Mouse (Mus musculus): ENCODE measurements at regions not wholly inside any gene's neighbourhood (a gene's known extent, or its start where the extent isn't known, plus 50 kb on each side); places are given as distances from the start of the nearest gene placed in this dataset.
"Not testable (repeated sequence)": the region's sequence is repeated elsewhere in the genome, so short reads cannot be mapped to it uniquely, and the experiment has no call there.

DNA sequence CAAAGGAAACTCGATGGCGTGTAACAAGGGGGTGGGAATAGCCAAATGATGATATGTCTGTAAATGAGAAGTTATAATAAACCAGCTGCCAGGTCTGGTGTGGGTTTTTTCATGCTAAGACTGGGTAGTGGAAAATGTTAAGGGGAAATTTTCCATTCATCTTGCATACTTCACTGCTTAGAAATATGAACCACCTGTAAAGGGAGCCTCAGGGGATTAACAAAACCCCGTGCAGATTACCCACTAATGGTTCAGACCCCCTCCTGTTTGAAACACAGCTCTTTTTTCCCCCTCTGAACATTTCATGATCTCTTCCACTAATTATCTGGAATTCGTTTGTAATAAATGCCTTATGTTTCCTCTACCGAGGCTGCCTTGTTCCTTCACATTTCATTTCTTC is 446.0 kb upstream of the Hsf2 start:
- DNase-seq = no peak

DNA sequence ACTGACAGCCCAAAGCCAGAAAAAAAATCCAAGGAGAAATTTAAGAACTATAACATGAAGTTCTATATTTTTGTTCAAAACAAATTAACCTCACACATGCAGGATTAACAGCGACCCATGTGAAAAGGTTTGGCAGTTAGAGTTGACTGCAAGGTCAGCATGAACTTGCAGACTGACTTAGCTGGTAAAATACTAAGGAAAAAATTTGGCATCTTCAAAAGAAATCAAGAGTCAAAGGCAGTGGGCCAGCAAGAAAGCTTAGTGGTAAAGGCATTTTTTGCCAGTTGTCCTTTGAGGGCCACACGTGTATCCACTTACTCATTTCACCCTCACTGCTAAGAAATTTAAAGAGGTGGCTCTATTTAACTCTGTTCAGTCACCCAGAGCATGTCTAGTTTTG is 440.2 kb upstream of the Hsf2 start:
- no peak for DNase-seq

DNA sequence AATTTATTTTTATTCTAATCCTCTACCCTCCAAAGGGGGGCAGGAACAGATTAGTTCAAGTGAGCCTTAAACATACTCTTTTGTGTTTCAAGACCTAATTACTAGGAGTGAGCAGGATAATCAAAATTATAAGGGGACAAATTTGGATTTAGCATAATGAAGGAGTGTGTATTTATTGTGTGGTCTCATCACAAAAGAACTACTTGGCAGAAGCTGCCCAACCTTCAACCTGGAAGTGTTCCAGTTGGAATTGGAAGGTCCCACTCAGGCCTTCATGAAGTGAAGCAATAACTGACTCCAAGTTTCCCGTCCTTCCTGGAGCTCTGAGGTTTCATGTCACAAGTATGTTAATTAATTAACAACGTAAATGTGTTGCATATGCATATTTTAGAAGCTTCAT is 439.3 kb upstream of the Hsf2 start:
- DNase-seq = peak; percentile 2

DNA sequence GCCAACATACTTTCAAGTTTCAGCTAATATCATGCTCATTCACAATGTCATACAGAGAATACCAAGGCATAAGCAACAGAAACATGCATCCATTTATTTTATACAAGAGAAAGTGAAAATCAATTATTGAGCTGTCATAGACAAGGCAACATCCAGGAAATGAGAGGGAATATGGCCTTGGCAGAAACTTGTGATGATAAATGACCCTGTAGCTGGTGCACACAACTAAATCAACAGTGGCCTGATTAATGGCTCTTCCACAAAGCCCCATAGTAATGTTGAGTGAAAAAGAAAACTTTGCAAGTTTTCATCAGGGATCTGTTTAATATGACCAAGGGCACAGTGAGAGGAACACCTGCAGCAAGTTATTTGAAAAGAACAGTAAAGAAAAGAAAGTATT is 438.5 kb upstream of the Hsf2 start:
- DNase-seq = no peak

DNA sequence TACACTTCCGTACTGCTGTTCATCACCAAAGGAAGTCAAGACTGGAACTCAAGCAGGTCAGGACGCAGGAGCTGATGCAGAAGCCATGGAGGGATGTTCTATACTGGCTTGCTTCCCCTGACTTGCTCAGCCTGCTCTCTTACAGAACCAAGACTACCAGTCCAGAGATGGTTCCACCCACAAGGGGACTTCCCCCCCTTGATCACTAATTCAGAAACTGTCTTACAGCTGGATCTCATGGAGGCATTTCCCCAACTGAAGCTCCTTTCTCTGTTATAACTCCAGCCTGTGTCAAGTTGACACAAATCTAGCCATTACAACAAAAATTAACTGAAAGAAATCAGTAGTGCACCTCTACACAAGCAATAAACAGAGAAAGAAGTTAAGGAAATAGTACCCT is 432.8 kb upstream of the Hsf2 start:
- not testable (repeated sequence) for DNase-seq

DNA sequence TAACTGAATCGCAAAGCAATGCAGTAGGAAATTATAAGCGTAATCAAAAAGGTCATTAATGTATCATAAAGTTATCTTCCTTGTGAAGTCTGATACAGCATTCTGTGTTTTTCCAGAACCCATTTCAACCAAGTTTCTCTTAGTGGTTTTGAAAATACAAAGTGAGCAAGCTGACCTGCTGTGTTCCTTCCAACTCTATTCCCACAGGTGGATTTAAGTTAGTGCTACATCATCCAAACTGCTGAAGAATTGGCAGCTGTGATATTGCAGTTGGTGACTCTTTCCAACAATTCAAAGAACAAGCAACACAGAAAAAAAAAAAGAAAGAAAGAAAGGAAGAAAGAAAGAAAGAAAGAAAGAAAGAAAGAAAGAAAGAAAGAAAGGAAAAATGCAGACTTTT is 396.1 kb upstream of the Hsf2 start:
- DNase-seq = no peak

DNA sequence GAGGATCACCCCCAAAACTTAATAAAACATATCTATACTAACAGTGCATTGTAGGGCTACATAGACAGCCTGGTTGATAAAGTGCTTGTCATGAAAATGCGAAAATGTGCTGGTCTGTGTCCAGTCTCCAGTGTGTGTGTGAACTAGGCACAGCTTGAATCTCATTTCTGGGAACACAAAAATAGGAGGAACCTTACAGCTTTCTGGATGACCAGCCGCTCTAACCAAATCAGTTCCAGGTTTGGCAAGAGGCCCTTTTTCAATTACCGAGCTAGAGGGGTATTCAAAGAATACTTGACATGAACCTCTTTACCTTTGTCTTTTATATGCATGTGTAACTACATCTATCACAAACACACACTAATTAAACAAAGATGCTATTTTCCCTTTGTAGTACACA is 390.3 kb upstream of the Hsf2 start:
- no peak for DNase-seq

DNA sequence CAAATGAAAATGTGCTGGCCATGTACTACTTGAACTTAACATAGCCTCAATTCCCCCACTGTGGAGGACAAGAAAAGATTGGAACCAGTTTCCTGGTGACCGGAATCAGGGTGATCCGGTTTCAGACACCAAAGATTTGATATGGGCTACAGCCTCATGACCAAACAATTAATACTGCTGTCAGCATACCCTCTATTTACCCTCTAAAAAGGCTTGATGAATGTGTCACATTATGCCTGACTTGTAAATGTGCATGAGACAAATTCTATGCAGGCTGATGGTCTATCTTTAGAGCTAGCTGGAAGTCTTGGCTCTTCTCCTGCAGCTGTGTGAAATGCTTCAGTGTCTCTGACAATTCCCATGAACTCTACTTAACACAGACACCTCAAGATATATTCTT is 372.8 kb upstream of the Hsf2 start:
- DNase-seq = no peak

DNA sequence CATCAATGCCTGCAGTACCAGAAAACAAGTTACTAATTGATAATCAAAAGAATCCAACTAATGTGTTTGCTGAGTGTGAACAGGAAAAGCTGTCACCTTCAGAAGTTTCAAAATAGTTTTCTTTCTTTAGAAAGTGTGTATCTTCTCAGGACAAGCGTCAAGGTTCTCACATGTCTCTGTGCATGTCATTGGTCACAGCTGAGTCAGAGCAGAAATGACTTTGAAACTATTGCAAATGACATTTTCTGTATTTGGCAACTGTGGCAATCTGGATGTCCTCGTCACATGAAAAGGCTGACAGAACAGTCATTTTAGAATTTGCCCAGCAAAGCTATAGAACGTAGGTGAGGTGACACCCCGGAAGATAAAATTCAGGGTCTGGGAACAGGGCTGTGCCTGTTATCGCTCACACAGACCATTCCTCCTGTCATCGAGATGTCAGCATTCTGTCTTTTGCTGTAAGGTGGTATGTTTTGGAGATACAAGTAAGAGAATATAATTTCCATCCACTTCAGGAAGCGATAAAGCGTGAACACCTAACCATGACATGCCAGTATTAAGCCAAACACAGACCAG is 371.4 kb upstream of the Hsf2 start:
- DNase-seq = no peak

DNA sequence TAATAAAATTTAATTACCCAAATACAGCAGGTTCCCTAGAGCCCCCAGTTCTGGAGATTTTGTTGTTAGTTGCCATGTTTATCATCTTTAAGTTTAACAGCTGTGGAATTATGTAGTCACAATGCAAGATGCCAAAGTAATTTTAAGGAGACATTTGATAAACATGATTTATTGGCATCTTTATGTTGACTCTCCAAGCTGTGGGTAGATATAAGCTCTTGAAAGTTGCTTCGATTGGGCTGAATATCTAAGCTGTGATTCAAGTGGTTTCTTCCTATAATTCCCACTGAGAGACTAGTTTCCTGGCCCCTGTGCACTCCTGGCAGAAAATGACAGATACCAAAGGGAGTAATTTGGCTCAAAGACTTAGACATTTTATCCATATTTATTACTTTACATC is 364.7 kb upstream of the Hsf2 start:
- no peak for DNase-seq

DNA sequence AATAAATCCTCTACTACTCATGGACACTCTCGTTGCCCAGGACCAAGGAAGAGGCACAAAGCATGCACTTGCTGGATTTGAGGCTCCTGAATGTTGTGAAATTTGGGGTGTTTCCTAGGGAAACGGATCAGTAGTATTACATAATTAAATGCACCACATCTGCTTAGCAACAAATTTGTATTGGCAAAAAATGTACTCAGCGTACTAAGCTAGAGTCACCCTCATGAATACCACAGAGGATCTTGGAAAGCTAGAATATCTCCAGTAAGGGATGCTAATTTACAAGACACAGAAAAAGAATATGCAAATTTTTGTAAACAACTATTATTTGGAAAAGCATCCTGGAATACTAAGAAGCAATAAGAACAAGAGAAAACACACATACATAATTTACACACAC is 359.0 kb upstream of the Hsf2 start:
- peak; percentile 23 for DNase-seq

DNA sequence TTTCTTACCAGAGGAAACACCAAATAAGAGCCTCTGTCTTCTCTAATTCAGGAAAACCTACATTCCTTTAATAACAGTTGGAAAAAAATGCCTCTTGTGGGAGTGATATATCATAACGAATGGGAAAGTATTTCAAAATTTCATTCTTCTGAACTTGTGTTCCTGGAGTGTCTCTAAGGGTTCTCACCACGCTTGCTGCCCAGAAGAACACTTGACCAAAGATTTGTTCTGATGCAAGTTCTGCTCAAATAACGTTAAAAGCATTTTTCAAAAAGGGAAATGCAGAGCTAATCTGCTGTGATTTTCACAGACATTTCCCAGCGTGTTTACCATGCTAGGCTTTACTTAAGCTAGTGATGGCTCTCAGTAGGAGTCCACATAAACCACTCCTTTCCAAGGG is 329.8 kb upstream of the Hsf2 start:
- no peak for DNase-seq

DNA sequence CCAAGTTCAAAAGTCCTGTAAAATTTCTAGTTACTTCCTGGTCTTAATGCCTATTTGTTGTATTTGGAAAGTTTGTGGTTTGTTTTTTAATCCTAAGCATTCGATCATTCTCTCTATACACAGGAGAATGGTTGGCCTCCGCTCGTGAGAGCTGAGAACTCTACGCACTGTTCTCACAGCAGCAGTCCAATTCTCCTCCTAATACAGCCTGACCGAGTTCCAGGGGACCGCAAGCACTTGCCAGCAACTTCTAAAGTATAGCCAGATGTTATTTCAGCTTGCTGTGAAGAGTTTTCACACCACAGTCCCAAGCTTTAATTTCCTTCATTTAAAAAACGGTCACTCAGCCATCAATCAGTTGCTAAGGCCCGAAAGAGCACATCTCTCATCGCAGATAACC is 329.3 kb upstream of the Hsf2 start:
- DNase-seq = no peak

DNA sequence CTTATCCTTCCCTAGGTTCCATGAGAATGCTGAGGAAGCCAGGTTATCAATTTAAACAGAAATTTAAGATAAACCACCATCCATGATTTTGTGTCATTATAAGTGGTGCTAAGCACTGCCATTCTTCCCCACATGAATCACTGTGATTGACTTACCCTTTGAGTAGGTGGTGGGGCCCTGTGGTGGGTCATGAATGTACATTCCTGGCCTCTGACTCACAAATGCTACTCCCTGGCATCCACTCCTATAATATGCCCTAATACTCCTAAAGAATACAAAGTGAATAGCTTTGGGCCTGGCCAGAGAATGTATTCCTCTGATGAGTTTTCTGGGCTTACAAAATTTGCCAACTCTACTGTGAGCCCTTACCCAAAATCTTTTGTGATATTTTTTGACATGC is 325.6 kb upstream of the Hsf2 start:
- DNase-seq = no peak

DNA sequence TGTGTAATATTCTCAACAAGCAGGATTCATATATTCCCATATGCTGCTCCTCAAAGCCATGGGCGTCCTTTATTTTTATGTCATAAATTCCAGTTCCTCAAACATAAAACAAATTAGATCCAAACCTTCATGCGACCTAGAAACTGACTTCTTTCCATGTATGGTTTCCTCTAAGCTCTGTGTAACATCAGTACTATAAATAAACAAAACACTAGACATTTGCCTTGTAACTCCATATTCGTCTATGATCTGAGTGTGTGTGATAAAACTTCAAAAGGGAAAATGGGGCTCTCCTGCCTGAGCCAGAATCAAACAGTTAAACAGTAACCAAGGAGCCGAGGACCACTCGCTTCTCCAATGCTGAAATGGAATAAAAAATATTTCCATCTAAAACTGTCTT is 322.8 kb upstream of the Hsf2 start:
- no peak for DNase-seq

DNA sequence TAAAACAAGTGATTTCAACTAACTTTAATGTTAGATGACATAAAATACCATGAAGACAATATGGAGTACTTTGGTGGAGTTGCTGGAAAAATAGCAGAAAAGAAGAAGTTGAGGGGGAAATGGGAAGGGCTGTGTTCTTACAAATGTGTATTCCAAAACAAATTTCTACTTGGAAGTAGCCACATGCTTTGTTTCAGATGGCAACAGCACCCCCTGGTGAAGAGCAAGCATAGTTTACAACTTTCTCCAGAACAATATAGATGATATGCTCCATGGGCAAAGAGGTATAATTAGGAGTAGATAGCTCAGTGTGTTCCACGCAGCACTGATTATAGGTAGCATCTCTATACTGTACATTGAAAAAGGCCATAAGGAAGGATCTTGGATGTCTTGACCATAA is 302.6 kb upstream of the Hsf2 start:
- DNase-seq = no peak

DNA sequence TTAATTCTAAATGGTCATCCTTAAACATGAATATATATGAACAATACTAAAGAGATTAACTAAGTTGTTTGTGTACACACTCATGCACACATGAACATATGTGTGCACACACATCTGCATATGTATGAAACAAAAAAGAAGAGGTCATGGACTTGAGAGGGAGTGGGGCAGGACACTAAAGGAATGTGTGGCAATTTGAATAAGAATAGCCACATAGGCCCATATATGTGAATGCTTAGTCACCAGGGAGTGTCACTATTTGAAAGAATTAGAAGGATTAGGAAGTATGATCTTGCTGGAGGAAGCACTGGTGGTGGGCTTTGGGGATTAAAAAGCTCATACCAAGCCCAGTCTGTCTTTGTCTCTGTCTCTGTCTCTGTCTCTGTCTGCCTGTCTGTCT is 275.5 kb upstream of the Hsf2 start:
- no peak for DNase-seq

DNA sequence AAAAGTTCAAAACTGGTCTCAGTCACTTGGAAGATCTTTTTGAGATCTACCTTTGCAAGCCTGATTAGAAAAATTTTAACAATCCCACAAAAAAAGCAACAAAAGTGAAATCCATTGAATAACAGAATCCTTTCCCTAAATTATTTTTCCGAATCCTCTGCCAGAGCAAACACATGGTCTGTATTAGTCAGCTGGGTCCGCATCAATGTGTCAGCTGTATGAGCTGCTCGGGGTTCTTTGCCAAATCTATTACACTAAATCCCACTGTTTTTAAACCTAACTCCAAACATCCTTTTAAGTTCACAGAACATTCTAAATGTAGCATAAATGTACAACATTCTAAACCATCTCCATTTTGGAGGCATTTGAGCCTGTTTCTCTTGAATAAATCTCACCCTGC is 255.1 kb upstream of the Hsf2 start:
- DNase-seq = peak; percentile 41

DNA sequence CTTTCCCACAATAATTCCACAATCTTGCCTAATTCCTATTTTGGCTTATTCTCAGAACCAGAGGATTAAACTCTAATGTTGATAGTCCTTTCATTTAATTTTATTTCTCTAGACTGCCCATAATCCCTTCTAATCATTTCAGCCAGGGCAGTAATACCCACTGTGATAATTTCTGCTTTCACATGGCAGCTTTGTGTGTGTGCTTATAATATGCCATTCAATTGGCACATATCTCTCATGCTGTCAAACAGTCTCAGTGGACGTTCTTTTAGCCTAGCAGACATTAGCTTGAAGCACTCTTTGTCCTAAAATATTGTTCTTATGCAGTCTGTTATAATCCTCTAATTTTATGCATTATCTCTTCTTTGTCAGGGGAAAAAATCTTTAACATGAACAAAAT is 205.0 kb upstream of the Hsf2 start:
- no peak for DNase-seq

DNA sequence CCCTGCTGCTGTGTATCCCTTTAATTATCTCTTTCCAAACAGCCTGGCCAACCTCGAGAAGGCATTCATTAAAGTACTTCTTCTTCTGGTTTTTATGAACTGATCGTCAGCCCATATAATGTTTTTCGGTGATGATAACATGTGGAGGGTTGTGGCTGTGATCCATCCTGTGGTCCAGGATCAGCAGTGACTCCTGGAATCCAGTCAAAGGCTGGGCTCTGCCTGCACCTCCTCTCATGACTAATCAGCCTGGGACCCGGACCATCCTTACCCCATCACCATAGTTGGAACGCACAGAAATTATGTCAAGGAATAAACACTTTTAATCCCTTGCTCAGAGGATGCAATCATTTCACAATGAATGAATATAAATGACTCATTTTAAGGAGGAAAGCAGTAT is 203.3 kb upstream of the Hsf2 start:
- DNase-seq = no peak

DNA sequence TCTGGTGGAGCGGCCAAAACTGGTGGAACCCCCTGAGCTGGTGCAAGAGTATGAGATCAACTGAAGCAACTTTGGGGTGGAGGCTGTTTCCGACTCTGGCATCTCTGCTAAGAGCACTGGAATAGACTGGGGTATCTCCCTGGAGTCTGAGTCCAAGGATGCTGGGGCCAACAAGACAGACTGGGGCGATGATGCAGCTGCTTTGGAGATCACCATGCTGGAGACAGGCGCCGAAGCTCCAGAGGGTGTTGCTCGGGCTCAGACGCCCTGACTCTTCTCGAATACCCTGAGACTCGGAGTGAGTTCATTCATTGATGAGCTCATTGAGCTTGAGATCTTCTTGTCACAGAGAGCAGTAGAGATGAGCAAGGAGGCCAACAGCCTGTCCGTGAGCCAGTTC is 194.6 kb upstream of the Hsf2 start:
- DNase-seq = no peak

DNA sequence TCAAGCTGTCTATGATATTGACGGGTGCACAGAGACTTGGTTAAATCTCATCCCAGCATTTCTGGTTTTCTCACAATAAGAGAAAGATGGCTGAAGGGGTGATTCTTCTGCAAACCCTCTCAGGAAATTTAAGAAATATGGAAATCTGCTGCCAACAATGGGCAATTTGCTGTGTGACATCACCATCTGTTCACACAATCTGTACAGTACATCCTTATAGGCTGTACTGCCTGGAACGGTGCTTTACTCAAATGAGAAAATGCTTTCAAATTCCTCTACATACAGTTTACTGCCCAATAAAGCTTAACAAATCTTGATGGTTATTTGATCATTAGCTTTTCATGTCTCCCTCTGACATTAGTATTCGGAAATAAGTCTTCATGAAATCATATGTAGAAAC is 172.4 kb upstream of the Hsf2 start:
- no peak for DNase-seq

DNA sequence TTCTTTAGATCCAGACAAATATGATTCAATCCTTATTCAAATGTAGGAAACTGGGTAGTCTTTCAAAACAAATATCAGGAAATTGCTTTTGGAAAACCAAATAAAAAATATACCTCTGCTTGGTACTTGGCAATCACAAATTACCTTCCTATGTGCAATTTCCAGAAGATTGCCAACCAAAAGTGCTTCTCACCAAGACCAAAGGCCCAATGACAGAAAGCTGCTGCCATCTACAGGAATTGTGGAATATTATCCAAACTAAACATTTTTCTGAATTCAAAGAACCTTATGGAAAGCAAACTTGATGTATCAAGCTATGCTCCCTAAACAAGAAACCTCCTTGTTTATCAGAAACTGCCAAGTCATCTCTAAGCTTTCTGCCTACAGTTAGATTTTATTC is 169.1 kb upstream of the Hsf2 start:
- no peak for DNase-seq

DNA sequence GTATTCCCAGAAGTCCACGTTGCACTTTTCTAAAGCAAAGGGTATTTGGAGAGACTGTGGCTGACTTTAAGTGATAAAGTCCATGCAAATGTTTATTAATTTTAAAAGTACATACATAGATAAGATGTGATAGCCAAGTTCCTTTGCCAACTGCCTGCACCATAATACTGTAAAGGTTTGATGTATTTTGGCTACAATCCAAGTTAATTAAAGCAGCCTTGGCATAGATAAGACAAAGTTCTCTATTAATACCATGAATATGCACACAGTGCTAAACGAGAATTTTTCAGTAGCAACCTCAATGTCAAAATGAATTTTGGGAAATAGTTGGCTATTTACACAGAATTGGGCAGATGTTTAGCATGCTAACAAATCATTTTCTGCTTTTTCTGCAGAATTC is 167.0 kb upstream of the Hsf2 start:
- DNase-seq = no peak

DNA sequence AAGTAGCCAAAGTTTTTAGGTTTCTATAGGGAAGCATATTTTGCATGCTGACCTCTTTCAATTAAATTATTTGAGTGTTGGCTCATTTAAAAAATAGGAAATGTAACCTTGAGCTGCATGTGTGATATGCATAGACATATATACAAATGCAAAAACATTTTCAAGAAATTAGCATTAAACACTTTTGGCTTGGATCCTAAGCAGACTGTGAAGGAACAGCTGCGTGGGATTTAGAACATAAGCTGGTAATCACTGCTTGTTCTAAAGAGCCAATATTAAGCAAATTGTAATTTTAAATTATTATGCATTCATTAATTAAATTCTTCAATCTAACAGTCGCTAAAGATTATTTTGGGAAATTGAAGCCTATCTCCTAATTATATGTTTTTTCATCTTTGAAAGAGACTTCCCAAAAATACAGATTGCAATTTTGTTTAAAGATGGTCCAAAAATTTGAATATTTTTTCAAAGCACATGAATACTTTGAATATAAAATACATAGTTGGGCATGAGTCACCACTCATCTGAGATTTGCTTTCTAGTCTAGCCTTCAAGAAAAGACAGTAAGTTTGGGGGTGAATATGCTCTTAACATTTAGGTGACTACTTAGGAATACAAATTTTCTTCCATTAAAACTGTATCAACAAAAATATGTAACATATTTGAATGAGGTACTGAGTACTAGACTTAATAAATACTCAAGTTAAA is 163.3 kb upstream of the Hsf2 start:
- peak; percentile 6 for DNase-seq

DNA sequence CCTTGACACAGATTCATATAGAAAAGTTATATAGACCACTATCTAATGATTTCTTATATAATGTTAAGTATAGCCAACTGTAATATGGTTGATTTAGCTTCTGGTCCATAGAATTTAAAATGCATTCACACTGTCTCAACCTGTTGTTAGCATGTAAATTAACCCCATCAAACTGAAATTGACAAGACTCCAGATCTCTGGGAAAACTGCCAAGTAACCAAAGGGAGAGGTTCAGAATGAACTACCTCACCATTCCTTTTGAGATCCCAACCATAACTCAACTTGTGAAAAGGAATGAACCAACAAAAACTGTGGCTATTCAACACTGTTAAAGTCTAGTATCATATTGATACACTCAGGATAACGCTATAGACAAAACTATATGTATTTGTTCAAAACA is 162.0 kb upstream of the Hsf2 start:
- DNase-seq = no peak
